Mouse (Mus musculus) midbrain, embryonic 14.5 days (tissue): ENCODE data around the gene Itih4. TPM values are rescaled to one million over a fixed set of nuclear protein-coding genes. Genes with fewer than 3 reads are reported as not detected.

Experiments used
- ATAC-seq: fragments of 200-750 bp; cut with Nextera tagmentation; 2 replicates; pipeline ENCODE4 v1.8.0; 2017; ENCODE audit warnings: moderate number of reproducible peaks, moderate library complexity; ENCODE audit not compliant: low FRiP score, low TSS enrichment
- DNase-seq: peaks from one replicate; pipeline ENCODE4 v3.0.0-alpha.2; 2015
- H3K27ac ChIP-seq: fragments of 300-500 bp; sonication (generic); replicated peaks from 2 replicates; pipeline ENCODE4 v1.5.1; 2014; ENCODE audit warnings: mild to moderate bottlenecking, low read depth, low read length, moderate library complexity
- H3K27me3 ChIP-seq: fragments of 300-500 bp; sonication (generic); 2 replicates; pipeline ENCODE4 v1.6.1; 2014; ENCODE audit warnings: low read length, control low read depth, mixed read lengths; ENCODE audit not compliant: control insufficient read depth, insufficient read depth
- H3K36me3 ChIP-seq: fragments of 300-500 bp; sonication (generic); 2 replicates; pipeline ENCODE4 v1.6.1; 2014; ENCODE audit warnings: low read length, control low read depth; ENCODE audit not compliant: control insufficient read depth, insufficient read depth
- H3K4me1 ChIP-seq: fragments of 300-500 bp; sonication (generic); 2 replicates; pipeline ENCODE4 v1.6.1; 2014; ENCODE audit warnings: mild to moderate bottlenecking, antibody characterized with exemption, low read length, control low read depth; ENCODE audit not compliant: control insufficient read depth, insufficient read depth
- H3K4me2 ChIP-seq: fragments of 300-500 bp; sonication (generic); 2 replicates; pipeline ENCODE4 v1.6.1; 2014; ENCODE audit warnings: mild to moderate bottlenecking, low read length, moderate library complexity
- H3K4me3 ChIP-seq: fragments of 300-500 bp; sonication (generic); replicated peaks from 2 replicates; pipeline ENCODE4 v1.5.1; 2014; ENCODE audit warnings: low read depth, low read length
- H3K9ac ChIP-seq: fragments of 300-500 bp; sonication (generic); replicated peaks from 2 replicates; pipeline ENCODE4 v1.6.1; 2014; ENCODE audit warnings: mild to moderate bottlenecking, low read length, moderate library complexity
- H3K9me3 ChIP-seq: fragments of 300-500 bp; sonication (generic); 2 replicates; pipeline ENCODE4 v1.6.1; 2016; ENCODE audit warnings: low read length, control low read depth, mixed read lengths; ENCODE audit not compliant: control insufficient read depth
- WGBS: fragments of 180-500 bp; shearing (Covaris S2); extraction: QIAGEN DNeasy Blood & Tissue Kit; methylation state at CpG from one replicate; pipeline ENCODE4 v1.1.7; 2014; 5-methylcytosine and 5-hydroxymethylcytosine counted together
- polyA plus RNA-seq: library from polyadenylated mRNA; unstranded; fragments of >200 nt; fragmentation: Nextera tagmentation; extraction: Ambion mirVana; gene quantifications from 2 replicates; pipeline ENCODE4 v1.2.1, GENCODE M21; 2014

The Itih4 gene
- polyA plus RNA-seq, 1 experiment from 2014 or later = not detected

- no peak overlapping the region for H3K4me2 ChIP-seq
- no peaks in the 10 kb centered on the region for H3K9me3 ChIP-seq
- ATAC-seq (no peak), DNase-seq (no peak)
- H3K27ac ChIP-seq = no peak overlapping the region
- no peaks in the 10 kb centered on the region for H3K4me1 ChIP-seq
- no peak overlapping the region for H3K9ac ChIP-seq
- no peak overlapping the region for H3K4me3 ChIP-seq
- no peaks in the 10 kb centered on the region for H3K27me3 ChIP-seq
- 85% methylated on average over 4 of the region's 4 CpGs for WGBS
- H3K36me3 ChIP-seq = no peaks in the 10 kb centered on the region
Measured at GRCm38 (mm10) chr14:30942254-30942653, 56.0 kb downstream of the Itih4 start.

GRCm38 (mm10) chr14:30943038-30943437 lies 56.8 kb downstream of the Itih4 start, which contains the start of gene Itih1:
Itih1 (minus strand) TSS chr14:30943289.
- Histone ChIP-seq H3K27me3 (no peaks in the 10 kb centered on the region), H3K27ac (no peak within 1 kb of the TSS), H3K9ac (no peak within 1 kb of the TSS), H3K4me1 (no peaks in the 10 kb centered on the region), H3K4me3 (no peak within 1 kb of the TSS), H3K36me3 (no peaks in the 10 kb centered on the region), H3K9me3 (no peaks in the 10 kb centered on the region), H3K4me2 (no peak within 1 kb of the TSS)
- WGBS = 90% methylated on average over 7 of the region's 7 CpGs
- no peak for ATAC-seq
- no peak for DNase-seq

GRCm38 (mm10) chr14:30943860-30944674 lies 57.8 kb downstream of the Itih4 start:
- DNase-seq = peak; percentile 57
- ATAC-seq = no peak
- H3K4me2 ChIP-seq = no peak overlapping the region

GRCm38 (mm10) chr14:30944745-30945144 lies 58.5 kb downstream of the Itih4 start:
- H3K9ac ChIP-seq = no peak overlapping the region
- no peaks in the 10 kb centered on the region for H3K36me3 ChIP-seq
- DNase-seq = no peak
- H3K4me1 ChIP-seq = no peaks in the 10 kb centered on the region
- no peak overlapping the region for H3K27ac ChIP-seq
- no peak overlapping the region for H3K4me3 ChIP-seq
- H3K4me2 ChIP-seq = no peak overlapping the region
- no peaks in the 10 kb centered on the region for H3K27me3 ChIP-seq
- no peak for ATAC-seq
- H3K9me3 ChIP-seq = no peaks in the 10 kb centered on the region
- 84% methylated on average over 2 of the region's 2 CpGs for WGBS

More at GRCm38 (mm10) chr14:30943860-30944674, 57.8 kb downstream of the Itih4 start:
- Histone ChIP-seq H3K9me3 (no peaks in the 10 kb centered on the region), H3K27me3 (no peaks in the 10 kb centered on the region), H3K27ac (no peak overlapping the region), H3K36me3 (no peaks in the 10 kb centered on the region), H3K9ac (no peak overlapping the region), H3K4me3 (no peak overlapping the region), H3K4me1 (no peaks in the 10 kb centered on the region)
- 66% methylated on average over 11 of the region's 11 CpGs for WGBS

- H3K4me3 ChIP-seq = no peak overlapping the region
- 98% methylated on average over 10 of the region's 10 CpGs for WGBS
- peaks cover 8% of the 10 kb centered on the region; the same call in 1 of the 2 replicates for H3K36me3 ChIP-seq
- no peak for ATAC-seq
- DNase-seq = no peak
- peaks cover 10% of the 10 kb centered on the region; the same call in 1 of the 2 replicates for H3K4me1 ChIP-seq
- H3K27ac ChIP-seq = no peak overlapping the region
- H3K4me2 ChIP-seq = no peak overlapping the region
- H3K9ac ChIP-seq = no peak overlapping the region
- H3K27me3 ChIP-seq = no peaks in the 10 kb centered on the region
- H3K9me3 ChIP-seq = no peaks in the 10 kb centered on the region
Measured at GRCm38 (mm10) chr14:30949986-30950385, 63.7 kb downstream of the Itih4 start.

GRCm38 (mm10) chr14:30951154-30951825 lies 65.0 kb downstream of the Itih4 start, which contains the start of gene Nek4:
Nek4 (plus strand) TSS chr14:30951377.
- Histone ChIP-seq H3K9ac (peak within 1 kb of the TSS; percentile 86), H3K9me3 (no peaks in the 10 kb centered on the region), H3K4me1 (peaks cover 10% of the 10 kb centered on the region; the same call in 1 of the 2 replicates), H3K27me3 (no peaks in the 10 kb centered on the region), H3K27ac (peak within 1 kb of the TSS; percentile 79), H3K36me3 (peaks cover 17% of the 10 kb centered on the region), H3K4me2 (peak within 1 kb of the TSS; percentile 75), H3K4me3 (peak within 1 kb of the TSS; percentile 78)
- ATAC-seq = peak; percentile 99
- under 1% methylated on average over 57 of the region's 57 CpGs for WGBS
- DNase-seq = peak; percentile 99

Other genes with a start within 250 kb of the Itih4 start
- 7.7 and 10.3 TPM in 2 replicates for gene Rft1, start 232.1 kb upstream of the Itih4 start, polyA plus RNA-seq
- 17.0 and 20.9 TPM in 2 replicates for gene Sfmbt1, start 171.6 kb upstream of the Itih4 start, polyA plus RNA-seq
- gene Tmem110, start 60.9 kb upstream of the Itih4 start, polyA plus RNA-seq = 16.1 and 18.7 TPM in 2 replicates
- gene Mustn1, start 7.3 kb upstream of the Itih4 start, polyA plus RNA-seq = 0.18 and 0.34 TPM in 2 replicates
- 0.53 and 0.84 TPM in 2 replicates for gene Itih3, start 37.3 kb downstream of the Itih4 start, polyA plus RNA-seq
- gene Itih1, start 56.8 kb downstream of the Itih4 start, polyA plus RNA-seq = not detected in 2 replicates
- 8.7 and 17.9 TPM in 2 replicates for gene Nek4, start 64.9 kb downstream of the Itih4 start, polyA plus RNA-seq
- 54.0 and 62.4 TPM in 2 replicates for gene Glt8d1, start 114.9 kb downstream of the Itih4 start, polyA plus RNA-seq
- 287 and 317 TPM in 2 replicates for gene Spcs1, start 115.2 kb downstream of the Itih4 start, polyA plus RNA-seq
- 120 and 136 TPM in 2 replicates for gene Pbrm1, start 132.7 kb downstream of the Itih4 start, polyA plus RNA-seq
- 44.5 and 49.7 TPM in 2 replicates for gene Gnl3, start 132.7 kb downstream of the Itih4 start, polyA plus RNA-seq
- 64.8 and 77.7 TPM in 2 replicates for gene Smim4, start 242.5 kb downstream of the Itih4 start, polyA plus RNA-seq
- gene Nt5dc2, start 244.6 kb downstream of the Itih4 start, polyA plus RNA-seq = 234 and 284 TPM in 2 replicates